Mouse (Mus musculus): ENCODE results near the gene Vamp5.
A peak's percentile ranks its signal among the peaks of the same experiment; 100 is the strongest.

The Vamp5 gene

DNA sequence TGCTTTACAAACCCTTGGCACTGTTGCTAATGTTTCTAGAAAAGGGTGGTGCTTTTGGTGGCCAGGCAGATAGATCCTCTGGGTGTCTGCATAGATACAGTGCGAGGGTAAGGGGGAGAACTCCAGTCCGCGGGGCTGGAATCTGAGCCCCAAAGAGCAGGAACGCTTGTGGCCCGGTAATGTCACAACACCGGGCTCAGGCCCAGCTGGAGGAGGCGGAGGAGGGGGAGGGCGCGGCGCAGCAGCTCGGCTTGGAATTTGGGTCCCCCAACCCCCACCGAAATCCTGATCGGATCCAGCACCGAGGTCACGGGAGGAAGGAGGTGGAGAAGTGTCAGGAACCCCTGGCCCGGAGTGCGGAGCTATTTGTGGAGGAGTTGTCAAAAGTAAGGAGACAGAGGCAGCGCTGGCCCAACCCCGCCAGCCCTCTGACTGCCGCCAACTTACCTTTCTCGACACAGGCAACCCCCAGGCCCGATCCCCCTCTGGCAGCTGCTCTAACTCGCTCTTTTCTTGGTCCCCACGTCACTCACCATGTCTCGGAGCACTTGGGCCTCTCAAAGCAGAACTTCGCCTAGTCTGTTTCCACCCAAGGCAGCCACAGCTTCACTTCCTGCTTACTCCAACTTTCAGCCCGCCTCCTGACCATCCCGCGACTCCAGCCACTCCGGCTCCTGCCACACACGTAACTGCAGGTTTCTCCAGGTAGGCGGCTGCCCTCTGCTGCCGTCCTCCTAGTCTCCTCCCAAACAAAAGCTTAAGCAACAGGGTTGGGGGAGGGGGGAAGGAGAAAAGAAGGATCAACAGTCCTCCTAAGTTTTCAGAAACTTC, 9.9 kb upstream of the Vamp5 start, which contains the start of gene Vamp8:
Vamp8 (minus strand) TSS at position 763 of the 831 bp plus-strand sequence.
- DNase-seq (ENCODE audit: low spot score): peak; percentile 69

DNA sequence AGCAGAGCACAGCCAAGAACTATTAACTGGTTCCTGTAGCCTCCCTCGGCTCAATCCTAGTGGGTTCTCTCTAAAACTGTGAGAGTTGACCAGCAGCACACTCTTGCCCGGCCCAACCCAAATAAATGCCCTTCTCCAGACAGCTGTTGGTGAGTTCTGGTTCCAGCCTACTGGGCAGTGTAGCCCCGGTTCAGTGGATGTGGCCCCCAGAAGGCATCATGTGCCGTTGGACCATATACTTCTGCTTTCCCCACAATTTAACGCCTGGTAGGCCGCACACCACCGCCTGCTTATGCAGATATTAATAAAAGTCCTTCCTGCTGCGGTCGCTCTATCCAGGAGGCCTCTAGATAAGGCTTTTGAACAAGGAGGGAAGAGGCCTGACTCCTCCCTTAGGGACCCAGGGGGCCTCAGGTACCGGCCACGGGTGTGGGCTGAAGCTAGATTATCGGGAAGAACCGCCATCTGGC, 9.2 kb upstream of the Vamp5 start:
- no peak for DNase-seq (ENCODE audit: low spot score)

- DNase-seq (ENCODE audit: low spot score): no peak
These were observed 8.6 kb upstream of the Vamp5 start for GRCm38 (mm10) chr6:72388791-72389329.

GRCm38 (mm10) chr6:72388266-72388665, 8.0 kb upstream of the Vamp5 start:
- DNase-seq (ENCODE audit: low spot score): no peak

- no peak for DNase-seq (ENCODE audit: low spot score)
These were observed 7.5 kb upstream of the Vamp5 start for GRCm38 (mm10) chr6:72387816-72388215.

- DNase-seq (ENCODE audit: low spot score): no peak
These were observed 6.3 kb upstream of the Vamp5 start for GRCm38 (mm10) chr6:72386561-72386960.

DNA sequence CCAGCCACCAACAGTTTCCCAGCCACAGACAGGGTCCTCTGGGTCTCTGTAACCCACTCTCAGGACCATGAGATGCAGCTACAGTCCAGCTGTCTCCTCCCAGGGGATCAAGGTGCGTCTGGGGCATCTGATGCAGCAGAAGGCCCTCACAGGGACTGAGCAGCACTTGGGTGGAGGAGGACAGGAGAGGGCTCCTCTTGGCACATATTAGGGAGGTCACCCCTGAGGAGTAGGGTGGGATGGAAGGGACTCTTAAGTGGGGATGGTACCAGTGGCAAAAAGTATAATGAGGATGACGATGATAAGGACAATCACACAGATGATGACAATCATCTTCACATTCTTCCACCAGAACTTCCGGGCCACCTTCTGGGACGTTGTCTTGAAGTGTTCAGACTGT, 5.0 kb upstream of the Vamp5 start:
- no peak for DNase-seq (ENCODE audit: low spot score)

- no peak for DNase-seq (ENCODE audit: low spot score)
These were observed 3.7 kb upstream of the Vamp5 start for GRCm38 (mm10) chr6:72383952-72384351.

- no peak for DNase-seq (ENCODE audit: low spot score)
These were observed 3.0 kb upstream of the Vamp5 start for GRCm38 (mm10) chr6:72383142-72383820.

GRCm38 (mm10) chr6:72382494-72382893, 2.2 kb upstream of the Vamp5 start:
- DNase-seq (ENCODE audit: low spot score): no peak

DNA sequence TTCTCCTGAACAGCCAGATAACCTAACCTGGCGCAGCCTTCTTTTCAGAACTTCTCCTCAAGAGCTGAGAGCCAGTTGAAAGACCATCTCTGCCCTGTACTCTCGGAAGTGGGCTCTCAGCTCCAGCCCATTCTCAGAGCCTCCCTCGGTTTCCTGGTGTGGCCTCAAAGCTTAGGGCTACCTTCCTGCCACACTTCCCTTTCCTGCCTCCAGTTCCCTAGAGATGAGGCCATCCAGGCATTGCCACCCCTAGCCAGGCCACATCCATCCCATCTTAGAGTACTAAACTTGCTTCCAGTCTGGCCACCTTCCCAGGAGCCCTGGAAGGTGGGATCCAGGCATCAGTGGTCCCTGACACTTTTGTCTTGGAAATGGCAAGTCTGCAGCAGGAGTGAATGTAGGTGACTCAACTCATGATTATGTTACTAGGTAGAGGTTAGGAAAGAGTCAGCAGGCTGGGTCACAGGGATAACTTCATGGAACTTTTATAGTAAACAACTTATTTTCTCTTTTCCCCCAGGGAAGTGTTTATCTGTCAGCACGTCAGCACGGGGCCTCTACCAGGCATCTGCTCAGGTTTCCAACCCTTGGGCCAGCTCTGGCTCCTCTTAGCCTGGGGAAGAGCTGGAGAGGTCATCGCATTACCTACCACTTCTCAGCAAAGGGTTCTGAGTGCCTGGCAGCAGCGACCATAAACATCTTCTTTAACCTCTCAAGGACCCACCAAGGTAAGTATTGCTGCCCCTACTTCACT, 714 bp downstream of the Vamp5 start:
- DNase-seq (ENCODE audit: low spot score): peak; percentile 39

- no peak for DNase-seq (ENCODE audit: low spot score)
These were observed 1.6 kb downstream of the Vamp5 start for GRCm38 (mm10) chr6:72378510-72379234.

DNA sequence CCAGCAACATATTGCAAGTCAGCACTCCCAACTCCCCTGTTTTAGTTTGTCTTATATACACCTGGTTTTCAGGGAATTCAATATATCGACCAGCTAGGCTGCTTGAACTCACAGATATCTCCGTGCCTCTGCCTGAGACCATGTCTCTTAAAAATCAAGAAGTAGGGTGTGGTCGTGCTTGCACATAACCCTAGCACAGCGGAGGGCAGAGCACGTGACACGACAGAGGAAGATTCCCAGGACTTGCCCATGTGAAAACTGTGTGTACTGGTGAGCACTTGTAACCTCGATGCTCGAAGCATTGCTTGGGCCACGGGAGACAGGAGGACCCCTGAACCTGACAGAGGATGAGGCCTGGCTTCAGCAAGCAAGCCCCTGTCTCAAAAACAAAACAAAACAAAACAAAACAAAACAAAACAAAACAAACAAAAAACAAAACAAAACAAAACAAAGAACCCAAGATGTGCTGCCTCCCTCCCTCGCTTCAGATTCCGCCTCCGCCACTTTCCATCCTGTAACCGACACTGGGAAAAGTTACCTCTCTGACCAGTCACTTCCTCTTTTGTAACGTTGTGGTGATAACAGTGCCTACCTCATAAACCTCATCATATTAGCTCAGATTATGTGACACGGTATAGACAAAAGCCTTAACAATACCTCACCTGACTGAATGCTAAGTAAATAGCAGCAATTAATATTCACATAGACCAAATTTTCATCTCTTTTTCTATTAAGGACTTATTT, 5.3 kb downstream of the Vamp5 start:
- DNase-seq (ENCODE audit: low spot score): no peak

- DNase-seq (ENCODE audit: low spot score): no peak
These were observed 6.1 kb downstream of the Vamp5 start for GRCm38 (mm10) chr6:72374206-72374605.

- no peak for DNase-seq (ENCODE audit: low spot score)
These were observed 7.1 kb downstream of the Vamp5 start for GRCm38 (mm10) chr6:72373184-72373583.

DNA sequence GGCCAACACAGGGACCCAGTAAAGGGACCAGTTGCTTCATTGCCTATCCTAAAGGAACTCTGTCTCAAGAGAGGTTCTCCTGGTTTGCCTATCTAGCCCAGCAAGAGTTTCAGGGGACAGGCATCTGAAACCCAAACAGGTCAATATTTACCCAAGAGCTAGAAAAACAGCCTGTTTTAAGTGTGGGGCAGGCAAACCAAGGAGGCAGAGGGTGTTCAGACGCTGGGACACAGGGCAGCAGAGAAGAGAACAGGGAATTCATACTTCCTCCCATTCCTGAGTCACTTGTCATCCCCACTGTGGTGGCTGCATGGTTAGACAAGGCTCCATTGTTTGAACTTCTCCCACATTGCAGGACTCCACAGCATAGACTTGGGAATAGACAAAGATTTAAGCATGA, 8.7 kb downstream of the Vamp5 start:
- no peak for DNase-seq (ENCODE audit: low spot score)

DNA sequence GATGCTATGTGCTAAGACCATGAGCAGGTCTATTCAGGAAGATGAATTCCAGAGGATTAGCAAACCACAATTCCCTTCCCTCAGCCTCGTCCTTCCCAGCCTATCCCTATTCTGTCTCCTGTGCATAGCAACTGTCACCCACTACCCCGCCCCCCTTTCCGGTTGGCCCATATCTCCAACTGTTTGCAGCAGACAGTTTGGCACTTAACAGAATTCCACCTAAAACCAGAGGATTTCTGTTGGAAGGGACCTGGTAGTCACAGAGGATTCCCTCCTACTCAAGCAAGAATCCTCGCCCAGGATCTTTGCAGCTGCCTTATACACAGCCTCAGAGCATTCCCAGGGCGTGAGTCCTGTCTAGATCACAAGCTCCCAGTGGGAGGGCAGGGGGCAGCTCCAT, 9.1 kb downstream of the Vamp5 start:
- no peak for DNase-seq (ENCODE audit: low spot score)

GRCm38 (mm10) chr6:72370091-72370490, 10.2 kb downstream of the Vamp5 start:
- DNase-seq (ENCODE audit: low spot score): no peak

DNA sequence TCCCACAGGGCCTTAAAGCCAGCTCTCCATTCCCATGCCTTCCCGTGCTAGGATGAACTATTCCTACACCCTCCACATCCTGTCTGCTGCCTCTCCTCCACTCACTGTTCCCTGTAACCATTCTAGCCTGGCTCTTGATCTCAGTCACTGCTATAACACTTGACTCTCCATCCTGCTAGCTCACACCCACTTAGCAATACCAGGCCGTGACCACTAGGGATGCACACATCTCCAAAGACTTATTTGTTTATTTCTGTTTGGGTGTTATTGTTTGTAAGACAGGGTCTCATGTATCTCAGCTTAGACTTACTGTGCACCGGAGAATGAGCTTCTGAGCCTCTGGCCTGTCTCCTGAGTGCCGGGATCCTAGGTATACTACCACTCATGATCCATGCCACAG, 10.7 kb downstream of the Vamp5 start:
- DNase-seq (ENCODE audit: low spot score): no peak

GRCm38 (mm10) chr6:72367460-72367974, 12.8 kb downstream of the Vamp5 start:
- DNase-seq (ENCODE audit: low spot score): no peak

All from spleen, adult 12 weeks (tissue).